Mouse (Mus musculus) megakaryocyte, embryonic 14.5 days (primary cell): ENCODE measurements around the gene Slc5a8. TPM values are rescaled to one million over a fixed set of nuclear protein-coding genes. Genes with fewer than 3 reads are reported as not detected.

ENCODE experiments used
- H3K27me3 ChIP-seq: replicated peaks from 2 replicates; pipeline ENCODE3; 2012; ENCODE audit warnings: inconsistent platforms
- H3K36me3 ChIP-seq: replicated peaks from 2 replicates; pipeline ENCODE3; 2012; ENCODE audit warnings: low read length, inconsistent platforms, mixed read lengths
- H3K4me1 ChIP-seq: 2 replicates; pipeline ENCODE4 v1.6.1; 2012; ENCODE audit warnings: inconsistent platforms
- H3K4me3 ChIP-seq: replicated peaks from 2 replicates; pipeline ENCODE3; 2012; ENCODE audit warnings: moderate library complexity, mild to moderate bottlenecking, inconsistent platforms
- H3K9me3 ChIP-seq: 2 replicates; pipeline ENCODE4 v1.6.1; 2012; ENCODE audit warnings: inconsistent platforms
- FLI1 ChIP-seq: IDR thresholded peaks from 2 replicates; pipeline ENCODE4 v1.6.1; 2012; ENCODE audit warnings: low read length, inconsistent platforms, mixed read lengths
- GATA1 ChIP-seq: IDR thresholded peaks from 3 replicates; pipeline ENCODE4 v1.6.1; 2012; ENCODE audit warnings: mixed read lengths, low read length, inconsistent platforms, borderline replicate concordance
- polyA plus RNA-seq: library from polyadenylated mRNA; stranded (reverse); fragments of >175 nt; gene quantifications from 2 replicates; pipeline ENCODE4 v1.2.3, GENCODE M21; 2012; ENCODE audit warnings: low replicate concordance; ENCODE audit not compliant: insufficient read depth

Gene Slc5a8
- polyA plus RNA-seq, 1 experiment = not detected

- Histone ChIP-seq H3K36me3 (no peaks in the 10 kb centered on the region), H3K9me3 (peaks cover 20% of the 10 kb centered on the region), H3K4me3 (no peak overlapping the region), H3K4me1 (peaks cover 9% of the 10 kb centered on the region; the same call in 1 of the 2 replicates), H3K27me3 (peaks cover 19% of the 10 kb centered on the region)
- TF ChIP-seq FLI1 (no peak), GATA1 (no peak)
Measured at GRCm38 (mm10) chr10:88883721-88884120, 2.1 kb upstream of the Slc5a8 start.

DNA sequence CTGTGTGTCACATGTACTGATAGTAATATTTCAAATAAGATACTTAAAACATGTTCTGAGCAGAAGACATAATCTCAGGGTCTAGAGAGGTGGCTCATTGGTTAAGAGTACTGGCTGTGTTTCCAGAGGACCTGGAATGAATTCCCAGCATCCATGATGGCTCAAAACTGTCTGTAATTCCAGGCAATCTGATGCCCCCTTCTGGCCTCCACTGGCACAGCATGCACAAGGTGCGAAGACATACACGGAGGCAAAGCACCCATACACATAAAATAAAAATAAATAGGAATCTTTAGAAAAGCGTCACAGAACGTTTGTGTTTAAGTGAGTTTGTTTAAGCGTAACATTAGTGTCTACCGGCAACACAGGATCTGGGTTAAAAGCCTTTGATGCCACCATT lies 956 bp upstream of the Slc5a8 start:
- Histone ChIP-seq H3K9me3 (peaks cover 20% of the 10 kb centered on the region), H3K27me3 (peaks cover 19% of the 10 kb centered on the region)
- TF ChIP-seq FLI1 = no peak
- TF ChIP-seq GATA1 = no peak

GRCm38 (mm10) chr10:88886114-88886513 lies 322 bp downstream of the Slc5a8 start:
- no peak for TF ChIP-seq GATA1
- TF ChIP-seq FLI1 = no peak
- peak overlapping the region; percentile 56 for H3K4me3 ChIP-seq
- H3K4me1 ChIP-seq = peaks cover 9% of the 10 kb centered on the region; the same call in 1 of the 2 replicates
- no peaks in the 10 kb centered on the region for H3K36me3 ChIP-seq
- peaks cover 19% of the 10 kb centered on the region for H3K27me3 ChIP-seq
- H3K9me3 ChIP-seq = peaks cover 20% of the 10 kb centered on the region

More for the DNA sequence above, 956 bp upstream of the Slc5a8 start:
- H3K4me1 ChIP-seq = peaks cover 9% of the 10 kb centered on the region; the same call in 1 of the 2 replicates
- H3K36me3 ChIP-seq = no peaks in the 10 kb centered on the region
- H3K4me3 ChIP-seq = no peak overlapping the region

GRCm38 (mm10) chr10:88888376-88888775 lies 2.6 kb downstream of the Slc5a8 start:
- Histone ChIP-seq H3K9me3 (peaks cover 20% of the 10 kb centered on the region), H3K4me1 (peaks cover 9% of the 10 kb centered on the region; the same call in 1 of the 2 replicates), H3K4me3 (no peak overlapping the region), H3K27me3 (peaks cover 19% of the 10 kb centered on the region), H3K36me3 (no peaks in the 10 kb centered on the region)
- TF ChIP-seq FLI1 (no peak), GATA1 (no peak)

- no peak overlapping the region for H3K4me3 ChIP-seq
- no peaks in the 10 kb centered on the region; the same call in 1 of the 2 replicates for H3K4me1 ChIP-seq
- peaks cover 5% of the 10 kb centered on the region for H3K27me3 ChIP-seq
- H3K36me3 ChIP-seq = no peaks in the 10 kb centered on the region
- TF ChIP-seq GATA1 (no peak), FLI1 (no peak)
- peaks cover 4% of the 10 kb centered on the region; the same call in 1 of the 2 replicates for H3K9me3 ChIP-seq
Measured at GRCm38 (mm10) chr10:88891410-88891809, 5.6 kb downstream of the Slc5a8 start.

DNA sequence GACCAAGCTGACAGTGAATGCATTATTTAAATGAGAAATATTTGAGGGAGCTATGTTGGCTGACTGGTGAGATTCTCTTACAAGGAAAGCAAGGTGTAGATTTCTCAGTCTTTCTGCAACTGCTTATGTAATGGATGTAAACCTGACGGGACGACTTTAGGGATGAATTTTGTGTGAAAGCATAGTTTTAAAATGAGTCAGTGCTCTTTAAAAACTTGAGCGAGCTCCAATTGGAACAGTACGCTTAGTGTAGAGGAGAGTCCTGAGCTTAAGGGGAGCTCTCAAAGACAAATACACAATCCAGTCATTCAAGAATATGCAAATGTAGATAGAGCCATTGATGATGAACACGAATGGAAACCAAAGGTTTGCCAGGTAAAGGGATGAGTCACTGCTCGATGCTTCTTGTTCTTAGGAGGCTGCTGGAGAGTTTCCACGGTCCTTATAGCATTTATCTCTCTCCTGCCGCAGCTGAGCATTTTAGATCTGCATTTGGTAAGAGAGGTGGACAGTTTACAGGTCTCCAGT lies 6.8 kb downstream of the Slc5a8 start:
- Histone ChIP-seq H3K4me1 (no peaks in the 10 kb centered on the region), H3K27me3 (peaks cover under 1% of the 10 kb centered on the region), H3K9me3 (no peaks in the 10 kb centered on the region), H3K4me3 (no peak overlapping the region), H3K36me3 (no peaks in the 10 kb centered on the region)
- TF ChIP-seq GATA1 (no peak), FLI1 (no peak)

DNA sequence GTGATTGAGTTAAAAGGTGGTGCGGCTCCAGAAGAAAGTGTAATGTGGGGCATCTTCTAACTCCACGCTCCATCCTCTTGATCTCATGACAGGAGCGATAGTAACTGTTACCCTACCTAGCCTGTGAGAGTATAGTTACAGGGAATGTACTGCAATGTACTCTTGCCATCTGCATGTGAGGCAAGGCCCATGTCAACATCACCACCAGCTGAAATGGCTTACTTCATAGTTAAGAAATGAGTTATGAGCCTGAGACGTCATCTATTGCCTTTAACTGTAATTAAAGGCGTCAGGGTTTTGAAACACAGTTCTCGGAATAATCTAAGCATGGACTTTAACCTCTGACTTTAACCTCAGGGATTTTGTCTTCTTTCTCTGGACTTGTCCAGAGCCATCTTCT lies 11.2 kb downstream of the Slc5a8 start:
- Histone ChIP-seq H3K4me1 (no peaks in the 10 kb centered on the region), H3K9me3 (no peaks in the 10 kb centered on the region), H3K36me3 (no peaks in the 10 kb centered on the region), H3K4me3 (no peak overlapping the region), H3K27me3 (no peaks in the 10 kb centered on the region)
- TF ChIP-seq FLI1 (no peak), GATA1 (no peak)

DNA sequence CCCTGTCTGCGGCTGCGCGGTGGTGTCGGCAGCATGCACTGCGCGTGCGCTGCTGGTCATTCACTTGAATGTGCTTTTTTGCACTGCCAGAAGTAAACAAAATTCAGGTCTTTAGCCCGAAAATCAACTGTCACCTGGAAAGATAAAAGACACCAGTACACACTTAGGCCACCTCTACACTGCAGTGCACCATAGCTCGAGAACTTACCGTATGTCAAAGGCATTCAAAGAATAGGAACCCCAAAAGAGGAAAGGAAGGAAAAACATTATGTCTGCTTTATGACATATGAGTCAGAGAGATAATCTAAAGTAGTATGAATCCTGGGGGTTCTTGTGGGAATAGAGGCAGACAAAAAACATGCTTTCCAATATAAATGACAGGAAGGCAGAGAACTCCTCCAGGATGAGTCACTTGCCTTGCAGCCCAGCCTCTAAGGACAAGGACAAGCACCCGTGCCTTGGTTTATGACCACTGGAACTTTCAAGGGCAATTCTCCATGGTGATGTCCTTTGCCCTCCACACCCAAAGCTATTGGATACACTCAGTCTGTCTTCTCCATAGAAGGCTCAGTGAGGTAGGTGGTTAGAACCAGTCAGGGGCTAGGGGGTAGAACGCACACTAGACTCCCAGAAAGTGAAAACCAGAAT lies 64.0 kb downstream of the Slc5a8 start:
- Histone ChIP-seq H3K4me3 (no peak overlapping the region), H3K9me3 (no peaks in the 10 kb centered on the region), H3K36me3 (no peaks in the 10 kb centered on the region), H3K27me3 (no peaks in the 10 kb centered on the region), H3K4me1 (no peaks in the 10 kb centered on the region)
- TF ChIP-seq FLI1 = no peak
- no peak for TF ChIP-seq GATA1

DNA sequence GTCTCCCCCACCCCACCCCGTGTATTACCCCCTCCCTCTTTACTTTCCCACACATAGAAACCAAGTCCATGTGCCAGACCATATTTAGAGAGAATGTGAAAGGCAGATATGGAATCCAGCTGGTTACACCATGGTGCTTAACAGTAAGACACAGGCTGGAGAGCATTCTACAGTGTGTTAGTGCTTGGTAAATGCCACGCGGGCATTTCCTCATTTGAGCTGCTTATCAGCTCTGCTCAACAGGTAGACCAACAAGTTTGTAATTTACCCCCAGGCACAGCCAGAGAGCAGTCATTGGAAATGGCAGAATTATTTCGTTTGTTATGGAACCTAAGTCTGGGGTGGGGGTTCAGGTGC lies 64.5 kb downstream of the Slc5a8 start:
- TF ChIP-seq GATA1 (no peak), FLI1 (no peak)
- H3K4me3 ChIP-seq = no peak overlapping the region
- H3K4me1 ChIP-seq = no peaks in the 10 kb centered on the region
- H3K36me3 ChIP-seq = no peaks in the 10 kb centered on the region
- no peaks in the 10 kb centered on the region for H3K27me3 ChIP-seq
- no peaks in the 10 kb centered on the region for H3K9me3 ChIP-seq

GRCm38 (mm10) chr10:88960791-88961190 lies 75.0 kb downstream of the Slc5a8 start:
- H3K4me3 ChIP-seq = no peak overlapping the region
- H3K4me1 ChIP-seq = no peaks in the 10 kb centered on the region
- no peaks in the 10 kb centered on the region for H3K9me3 ChIP-seq
- no peaks in the 10 kb centered on the region for H3K27me3 ChIP-seq
- no peak for TF ChIP-seq FLI1
- TF ChIP-seq GATA1 = no peak
- H3K36me3 ChIP-seq = no peaks in the 10 kb centered on the region
